Mouse (Mus musculus): ENCODE measurements at regions not wholly inside any gene's neighbourhood (a gene's known extent, or its start where the extent isn't known, plus 50 kb on each side); places are given as distances from the start of the nearest gene placed in this dataset.
"Not testable (repeated sequence)": the region's sequence is repeated elsewhere in the genome, so short reads cannot be mapped to it uniquely, and the experiment has no call there.

- WGBS (ENCODE audit: missing documents) = 38% methylated on average over 2 of the region's 2 CpGs
- not testable (repeated sequence) for H3K4me3 ChIP-seq (ENCODE audit: inconsistent target); H3K27ac ChIP-seq; H3K36me3 ChIP-seq (ENCODE audit: inconsistent target); H3K79me2 ChIP-seq (ENCODE audit: inconsistent target)
Measured at GRCm38 (mm10) chr12:115648161-115648560, 399.4 kb upstream of the Zfp386 start.

GRCm38 (mm10) chr12:115655781-115656180 is 391.7 kb upstream of the Zfp386 start:
- Histone ChIP-seq H3K4me3 (ENCODE audit: inconsistent target) (no peak overlapping the region), H3K36me3 (ENCODE audit: inconsistent target) (no peaks in the 10 kb centered on the region), H3K79me2 (ENCODE audit: inconsistent target) (no peaks in the 10 kb centered on the region), H3K27ac (no peak overlapping the region)
- WGBS (ENCODE audit: missing documents) = 40% methylated on average over 1 of the region's 1 CpGs

GRCm38 (mm10) chr12:115664081-115664480 is 383.4 kb upstream of the Zfp386 start:
- H3K36me3 ChIP-seq (ENCODE audit: inconsistent target); H3K79me2 ChIP-seq (ENCODE audit: inconsistent target); H3K27ac ChIP-seq; H3K4me3 ChIP-seq (ENCODE audit: inconsistent target): not testable (repeated sequence)

GRCm38 (mm10) chr12:115671683-115672082 is 375.8 kb upstream of the Zfp386 start:
- WGBS (ENCODE audit: missing documents) = 82% methylated on average over 3 of the region's 3 CpGs

GRCm38 (mm10) chr12:115691801-115692200 is 355.7 kb upstream of the Zfp386 start:
- H3K27ac ChIP-seq = no peak overlapping the region
- H3K4me3 ChIP-seq (ENCODE audit: inconsistent target) = no peak overlapping the region
- 19% methylated on average over 1 of the region's 1 CpGs for WGBS (ENCODE audit: missing documents)
- no peaks in the 10 kb centered on the region for H3K79me2 ChIP-seq (ENCODE audit: inconsistent target)
- H3K36me3 ChIP-seq (ENCODE audit: inconsistent target) = no peaks in the 10 kb centered on the region

More at GRCm38 (mm10) chr12:115671683-115672082, 375.8 kb upstream of the Zfp386 start:
- H3K4me3 ChIP-seq (ENCODE audit: inconsistent target); H3K27ac ChIP-seq; H3K36me3 ChIP-seq (ENCODE audit: inconsistent target); H3K79me2 ChIP-seq (ENCODE audit: inconsistent target): not testable (repeated sequence)

- H3K27ac ChIP-seq; H3K79me2 ChIP-seq (ENCODE audit: inconsistent target); H3K36me3 ChIP-seq (ENCODE audit: inconsistent target); H3K4me3 ChIP-seq (ENCODE audit: inconsistent target): not testable (repeated sequence)
- WGBS (ENCODE audit: missing documents) = no CpG with 5 or more reads among the region's 1 CpGs
Measured at GRCm38 (mm10) chr12:115709813-115710212, 337.7 kb upstream of the Zfp386 start.

GRCm38 (mm10) chr12:115742039-115742438 is 305.5 kb upstream of the Zfp386 start:
- 17% methylated on average over 1 of the region's 6 CpGs for WGBS (ENCODE audit: missing documents)
- not testable (repeated sequence) for H3K27ac ChIP-seq; H3K79me2 ChIP-seq (ENCODE audit: inconsistent target); H3K4me3 ChIP-seq (ENCODE audit: inconsistent target); H3K36me3 ChIP-seq (ENCODE audit: inconsistent target)

- WGBS (ENCODE audit: missing documents) = 8% methylated on average over 2 of the region's 3 CpGs
- H3K4me3 ChIP-seq (ENCODE audit: inconsistent target) = not testable (repeated sequence)
Measured at GRCm38 (mm10) chr12:115749586-115749985, 297.9 kb upstream of the Zfp386 start.

GRCm38 (mm10) chr12:115753135-115753534 is 294.4 kb upstream of the Zfp386 start:
- 100% methylated on average over 1 of the region's 1 CpGs for WGBS (ENCODE audit: missing documents)
- not testable (repeated sequence) for H3K79me2 ChIP-seq (ENCODE audit: inconsistent target); H3K4me3 ChIP-seq (ENCODE audit: inconsistent target); H3K36me3 ChIP-seq (ENCODE audit: inconsistent target); H3K27ac ChIP-seq

More at GRCm38 (mm10) chr12:115749586-115749985, 297.9 kb upstream of the Zfp386 start:
- H3K79me2 ChIP-seq (ENCODE audit: inconsistent target); H3K36me3 ChIP-seq (ENCODE audit: inconsistent target); H3K27ac ChIP-seq: not testable (repeated sequence)

- WGBS (ENCODE audit: missing documents) = 17% methylated on average over 4 of the region's 4 CpGs
- not testable (repeated sequence) for H3K79me2 ChIP-seq (ENCODE audit: inconsistent target); H3K27ac ChIP-seq; H3K4me3 ChIP-seq (ENCODE audit: inconsistent target); H3K36me3 ChIP-seq (ENCODE audit: inconsistent target)
Measured at GRCm38 (mm10) chr12:115757526-115757925, 290.0 kb upstream of the Zfp386 start.

- H3K4me3 ChIP-seq (ENCODE audit: inconsistent target); H3K79me2 ChIP-seq (ENCODE audit: inconsistent target); H3K27ac ChIP-seq; H3K36me3 ChIP-seq (ENCODE audit: inconsistent target): not testable (repeated sequence)
- 73% methylated on average over 2 of the region's 3 CpGs for WGBS (ENCODE audit: missing documents)
Measured at GRCm38 (mm10) chr12:115759041-115759440, 288.5 kb upstream of the Zfp386 start.

- H3K27ac ChIP-seq = not testable (repeated sequence)
Measured at GRCm38 (mm10) chr12:115761766-115762165, 285.8 kb upstream of the Zfp386 start.

GRCm38 (mm10) chr12:115764939-115765479 is 282.5 kb upstream of the Zfp386 start:
- H3K36me3 ChIP-seq (ENCODE audit: inconsistent target); H3K4me3 ChIP-seq (ENCODE audit: inconsistent target); H3K79me2 ChIP-seq (ENCODE audit: inconsistent target): not testable (repeated sequence)
- H3K27ac ChIP-seq = peak overlapping the region; percentile 12; the same call in 1 of the 2 replicates
- WGBS (ENCODE audit: missing documents) = 22% methylated on average over 4 of the region's 4 CpGs

More at GRCm38 (mm10) chr12:115761766-115762165, 285.8 kb upstream of the Zfp386 start:
- H3K79me2 ChIP-seq (ENCODE audit: inconsistent target); H3K4me3 ChIP-seq (ENCODE audit: inconsistent target); H3K36me3 ChIP-seq (ENCODE audit: inconsistent target): not testable (repeated sequence)
- no CpG with 5 or more reads among the region's 1 CpGs for WGBS (ENCODE audit: missing documents)

GRCm38 (mm10) chr12:115771176-115771575 is 276.3 kb upstream of the Zfp386 start:
- not testable (repeated sequence) for H3K79me2 ChIP-seq (ENCODE audit: inconsistent target); H3K4me3 ChIP-seq (ENCODE audit: inconsistent target); H3K36me3 ChIP-seq (ENCODE audit: inconsistent target); H3K27ac ChIP-seq

GRCm38 (mm10) chr12:115790369-115790768 is 257.2 kb upstream of the Zfp386 start:
- peak overlapping the region; percentile 46 for H3K27ac ChIP-seq
- not testable (repeated sequence) for H3K4me3 ChIP-seq (ENCODE audit: inconsistent target); H3K79me2 ChIP-seq (ENCODE audit: inconsistent target); H3K36me3 ChIP-seq (ENCODE audit: inconsistent target)
- 50% methylated on average over 1 of the region's 1 CpGs for WGBS (ENCODE audit: missing documents)

GRCm38 (mm10) chr12:115802499-115802898 is 245.0 kb upstream of the Zfp386 start:
- not testable (repeated sequence) for H3K27ac ChIP-seq; H3K4me3 ChIP-seq (ENCODE audit: inconsistent target); H3K36me3 ChIP-seq (ENCODE audit: inconsistent target); H3K79me2 ChIP-seq (ENCODE audit: inconsistent target)
- 8% methylated on average over 2 of the region's 2 CpGs for WGBS (ENCODE audit: missing documents)

Measured in macrophage (primary cell).